Comparison of ENCODE assay signal across 23 mouse cellular contexts in the genomic region with DNA sequence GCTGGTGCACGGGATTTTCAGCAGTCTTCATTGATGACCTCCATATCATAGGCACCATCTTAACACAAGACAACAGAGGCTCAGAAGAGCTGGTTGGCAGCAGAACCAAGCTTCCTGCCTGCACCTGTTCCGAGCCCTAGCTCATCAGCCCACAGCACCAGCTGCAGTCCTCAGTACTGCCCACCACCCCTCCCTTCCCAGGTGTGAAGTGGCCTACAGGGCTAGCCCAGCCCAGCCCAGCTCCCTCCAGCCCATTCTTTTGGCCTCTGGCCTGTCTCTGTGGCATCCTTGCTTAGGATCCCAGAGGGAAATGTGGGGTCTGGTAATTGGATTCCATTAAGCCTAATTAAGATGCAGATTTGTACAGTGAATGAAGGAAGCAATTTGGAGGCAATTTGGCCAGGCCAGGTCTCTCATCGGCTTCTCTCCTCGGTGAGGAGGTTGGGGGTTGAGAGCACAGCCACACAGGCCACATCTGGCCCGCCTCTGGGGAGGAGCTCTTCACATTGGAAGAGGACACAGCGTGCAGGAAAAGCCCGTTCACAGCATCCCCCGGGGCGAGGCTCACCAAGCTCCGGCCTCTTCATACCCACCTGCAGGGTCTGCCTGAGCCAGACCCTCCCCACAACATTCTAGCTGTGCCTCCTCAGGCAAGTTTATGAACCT. TPM values are rescaled to one million over a fixed set of nuclear protein-coding genes. Genes with fewer than 3 reads are reported as not detected.
DNase-seq lines count a peak whose midpoint lies in the region; ATAC-seq lines count a peak whose summit lies in the region.
"Had no signal": no experiment of that assay in that cellular context is flagged by ENCODE, and none has a peak within 500 bp of the region (broad histone marks: within the 10 kb centered on the region; RNA-seq: fewer than 3 reads in every experiment).

No protein-coding gene starts in this region.

- no peak overlapping the region for H3K9ac ChIP-seq in hindbrain, embryonic 12.5 days
- H3K9ac ChIP-seq in hindbrain, embryonic 14.5 days: no peak overlapping the region
- no peak overlapping the region for H3K9ac ChIP-seq in hindbrain, embryonic 16.5 days (ENCODE audit: low read depth, low read length)
- H3K9ac ChIP-seq: embryonic facial prominence, embryonic 13.5 days; heart, embryonic 15.5 days; kidney, embryonic 15.5 days; limb, embryonic 12.5 days; liver, embryonic 13.5 days; lung, embryonic 14.5 days; midbrain, embryonic 12.5 days had no signal

- peaks cover 5% of the 10 kb centered on the region for H3K4me1 ChIP-seq in hindbrain, embryonic 12.5 days
- H3K4me1 ChIP-seq in hindbrain, embryonic 14.5 days (replicated peaks; ENCODE audit: control insufficient read depth, insufficient read depth, low read length): peaks cover 6% of the 10 kb centered on the region
- H3K4me1 ChIP-seq in hindbrain, embryonic 16.5 days (ENCODE audit: control insufficient read depth, insufficient read depth, low read depth, low read length): peaks cover 3% of the 10 kb centered on the region; the same call in 1 of the 2 replicates
- H3K4me1 ChIP-seq: heart, embryonic 15.5 days; kidney, embryonic 15.5 days; limb, embryonic 12.5 days; liver, embryonic 13.5 days had no signal

- H3K27me3 ChIP-seq in hindbrain, embryonic 12.5 days: no peaks in the 10 kb centered on the region
- no peaks in the 10 kb centered on the region for H3K27me3 ChIP-seq in hindbrain, embryonic 14.5 days (ENCODE audit: control insufficient read depth, insufficient read depth, low read length)
- H3K27me3 ChIP-seq in hindbrain, embryonic 16.5 days (replicated peaks; ENCODE audit: control insufficient read depth, insufficient read depth, low read length): no peaks in the 10 kb centered on the region
- H3K27me3 ChIP-seq: embryonic facial prominence, embryonic 13.5 days; kidney, embryonic 15.5 days; liver, embryonic 13.5 days had no signal

- no peak overlapping the region for H3K27ac ChIP-seq in hindbrain, embryonic 12.5 days
- no peak overlapping the region for H3K27ac ChIP-seq in hindbrain, embryonic 14.5 days
- H3K27ac ChIP-seq in hindbrain, embryonic 16.5 days (ENCODE audit: low read depth, low read length): no peak overlapping the region
- H3K27ac ChIP-seq: embryonic facial prominence, embryonic 13.5 days; heart, adult 2 months; heart, embryonic 15.5 days; kidney, embryonic 15.5 days; limb, embryonic 12.5 days; liver, embryonic 13.5 days; macrophage; midbrain, embryonic 12.5 days had no signal

- H3K4me3 ChIP-seq in hindbrain, embryonic 12.5 days: no peak overlapping the region
- no peak overlapping the region for H3K4me3 ChIP-seq in hindbrain, embryonic 14.5 days (replicated peaks; ENCODE audit: low read length)
- no peak overlapping the region for H3K4me3 ChIP-seq in hindbrain, embryonic 16.5 days (ENCODE audit: low read length)
- H3K4me3 ChIP-seq: embryonic facial prominence, embryonic 13.5 days; heart, adult 2 months; heart, embryonic 15.5 days; kidney, embryonic 15.5 days; limb, embryonic 12.5 days; liver, embryonic 13.5 days; midbrain, embryonic 12.5 days had no signal

- H3K9me3 ChIP-seq in hindbrain, embryonic 12.5 days (replicated peaks): peaks cover 11% of the 10 kb centered on the region; the same call in 1 of the 2 replicates
- H3K9me3 ChIP-seq in hindbrain, embryonic 14.5 days (ENCODE audit: control insufficient read depth, low read length): 0 out of 2 replicates have a peak, but pooled peaks cover 9% of the 10 kb centered on the region
- peaks cover 5% of the 10 kb centered on the region for H3K9me3 ChIP-seq in hindbrain, embryonic 16.5 days (ENCODE audit: control insufficient read depth, low read length)
- H3K9me3 ChIP-seq: embryonic facial prominence, embryonic 13.5 days; heart, embryonic 15.5 days; liver, embryonic 13.5 days had no signal

- peak; percentile 56; the same call in 1 of the 2 replicates for ATAC-seq in hindbrain, embryonic 12.5 days (ENCODE audit: low FRiP score)
- no peak for ATAC-seq in hindbrain, embryonic 14.5 days (ENCODE audit: low FRiP score)
- peak; percentile 59 for ATAC-seq in hindbrain, embryonic 16.5 days
- ATAC-seq: intestine, postnatal 0 days had no signal

- no peak for DNase-seq in hindbrain, embryonic 14.5 days (ENCODE audit: low spot score)
- peak; percentile 24 for DNase-seq in thymus, postnatal 14 days
- DNase-seq in thymus, adult 18-20 months: no peak
- DNase-seq in adrenal gland, postnatal 25 days: no peak
- DNase-seq in adrenal gland, postnatal 10 days: no peak
- DNase-seq: B cell, adult 2 months; cerebellum, postnatal 10 days; gastrocnemius, postnatal 14 days; heart, adult 2 months; heart, postnatal 4 days; liver, embryonic 13.5 days; right cerebral cortex, postnatal 14 days; spleen, adult 18-20 months had no signal

- H3K36me3 ChIP-seq in hindbrain, embryonic 12.5 days: no peaks in the 10 kb centered on the region
- no peaks in the 10 kb centered on the region for H3K36me3 ChIP-seq in hindbrain, embryonic 14.5 days (replicated peaks; ENCODE audit: control insufficient read depth, insufficient read depth)
- H3K36me3 ChIP-seq in hindbrain, embryonic 16.5 days (ENCODE audit: control insufficient read depth, insufficient read depth, low read length): no peaks in the 10 kb centered on the region
- H3K36me3 ChIP-seq: embryonic facial prominence, embryonic 13.5 days; heart, embryonic 15.5 days; kidney, embryonic 15.5 days; limb, embryonic 12.5 days; liver, embryonic 13.5 days; midbrain, embryonic 12.5 days had no signal

- no peak overlapping the region for H3K4me2 ChIP-seq in hindbrain, embryonic 12.5 days (replicated peaks)
- no peak overlapping the region for H3K4me2 ChIP-seq in hindbrain, embryonic 14.5 days (replicated peaks)
- no peak overlapping the region for H3K4me2 ChIP-seq in hindbrain, embryonic 16.5 days (ENCODE audit: low read length)
- H3K4me2 ChIP-seq: embryonic facial prominence, embryonic 13.5 days; heart, embryonic 15.5 days; kidney, embryonic 15.5 days; limb, embryonic 12.5 days; liver, embryonic 13.5 days; lung, embryonic 14.5 days; midbrain, embryonic 12.5 days had no signal

- WGBS in hindbrain, embryonic 12.5 days: 53% methylated on average over 10 of the region's 10 CpGs
- WGBS in hindbrain, embryonic 14.5 days: 40% methylated on average over 10 of the region's 10 CpGs
- 36% methylated on average over 10 of the region's 10 CpGs for WGBS in hindbrain, embryonic 16.5 days

RNA-seq across cellular contexts. Expression of gene Hrh1, which starts 43.2 kb away (rescaled TPM):
- 0.50 and 0.64 TPM in 2 replicates for polyA plus RNA-seq in hindbrain, embryonic 12.5 days (2016; fragmentation: Nextera tagmentation; extraction: Ambion mirVana)
- polyA plus RNA-seq in hindbrain, embryonic 14.5 days (2014; fragmentation: Nextera tagmentation; extraction: Ambion mirVana): 0.47 and 0.85 TPM in 2 replicates
- 1.5 and 1.9 TPM in 2 replicates for polyA plus RNA-seq in hindbrain, embryonic 16.5 days (2015; fragmentation: Nextera tagmentation; extraction: Ambion mirVana)
- 1.6 and 2.2 TPM in 2 replicates for total RNA-seq in adrenal gland, postnatal 25 days (2021)
- total RNA-seq in adrenal gland, postnatal 10 days (2021): under 1 TPM; 0.84 to 0.97 TPM
- polyA plus RNA-seq: embryonic facial prominence, embryonic 13.5 days; liver, embryonic 13.5 days; lung, embryonic 14.5 days had no signal
